Mouse (Mus musculus): Measurements from ENCODE around the gene Mcm8. TPM values are rescaled to one million over a fixed set of nuclear protein-coding genes. Genes with fewer than 3 reads are reported as not detected.

Mcm8 gene
- total RNA-seq (2017): 17.0 and 23.1 TPM in 2 replicates

- ATAC-seq (replicated peaks; ENCODE audit: low read depth, poor library complexity, severe bottlenecking): peak; percentile 99
These were observed at the start of gene Mcm8, which contains the start of gene Trmt6 for GRCm38 (mm10) chr2:132815608-132816314. Mcm8 (plus strand) TSS chr2:132816141. Trmt6 (minus strand) TSS chr2:132816055.

- no peak for ATAC-seq (replicated peaks; ENCODE audit: low read depth, poor library complexity, severe bottlenecking)
These were observed 45.1 kb upstream of the Mcm8 start for GRCm38 (mm10) chr2:132770822-132771221.

GRCm38 (mm10) chr2:132780978-132781377 lies 35.0 kb upstream of the Mcm8 start, which contains the start of gene Chgb:
Chgb (plus strand) TSS chr2:132781278.
- ATAC-seq (replicated peaks; ENCODE audit: low read depth, poor library complexity, severe bottlenecking): no peak

- ATAC-seq (replicated peaks; ENCODE audit: low read depth, poor library complexity, severe bottlenecking): peak; percentile 100
These were observed 34.4 kb upstream of the Mcm8 start for GRCm38 (mm10) chr2:132781439-132782068.

- ATAC-seq (replicated peaks; ENCODE audit: low read depth, poor library complexity, severe bottlenecking): no peak
These were observed 31.9 kb upstream of the Mcm8 start for GRCm38 (mm10) chr2:132784039-132784438.

- no peak for ATAC-seq (replicated peaks; ENCODE audit: low read depth, poor library complexity, severe bottlenecking)
These were observed 22.3 kb upstream of the Mcm8 start for GRCm38 (mm10) chr2:132793441-132794203.

GRCm38 (mm10) chr2:132794204-132794586 lies 21.7 kb upstream of the Mcm8 start:
- no peak for ATAC-seq (replicated peaks; ENCODE audit: low read depth, poor library complexity, severe bottlenecking)

- no peak for ATAC-seq (replicated peaks; ENCODE audit: low read depth, poor library complexity, severe bottlenecking)
These were observed 13.0 kb upstream of the Mcm8 start for GRCm38 (mm10) chr2:132802976-132803375.

- ATAC-seq (replicated peaks; ENCODE audit: low read depth, poor library complexity, severe bottlenecking): no peak
These were observed 25.1 kb downstream of the Mcm8 start for GRCm38 (mm10) chr2:132841071-132841470.

- peak; percentile 95 for ATAC-seq (replicated peaks; ENCODE audit: low read depth, poor library complexity, severe bottlenecking)
These were observed 30.7 kb downstream of the Mcm8 start, which contains the start of gene Crls1 for GRCm38 (mm10) chr2:132846407-132847358. Crls1 (plus strand) TSS chr2:132846666.

GRCm38 (mm10) chr2:132847581-132847980 lies 31.6 kb downstream of the Mcm8 start:
- ATAC-seq (replicated peaks; ENCODE audit: low read depth, poor library complexity, severe bottlenecking): no peak

- ATAC-seq (replicated peaks; ENCODE audit: low read depth, poor library complexity, severe bottlenecking): no peak
These were observed 32.4 kb downstream of the Mcm8 start for GRCm38 (mm10) chr2:132848361-132848760.

- no peak for ATAC-seq (replicated peaks; ENCODE audit: low read depth, poor library complexity, severe bottlenecking)
These were observed 33.2 kb downstream of the Mcm8 start for GRCm38 (mm10) chr2:132849141-132849540.

- no peak for ATAC-seq (replicated peaks; ENCODE audit: low read depth, poor library complexity, severe bottlenecking)
These were observed 37.1 kb downstream of the Mcm8 start for GRCm38 (mm10) chr2:132853051-132853450.

- ATAC-seq (replicated peaks; ENCODE audit: low read depth, poor library complexity, severe bottlenecking): no peak
These were observed 40.4 kb downstream of the Mcm8 start for GRCm38 (mm10) chr2:132856333-132856732.

- ATAC-seq (replicated peaks; ENCODE audit: low read depth, poor library complexity, severe bottlenecking): no peak
These were observed 44.5 kb downstream of the Mcm8 start for GRCm38 (mm10) chr2:132860435-132860834.

- no peak for ATAC-seq (replicated peaks; ENCODE audit: low read depth, poor library complexity, severe bottlenecking)
These were observed 45.5 kb downstream of the Mcm8 start for GRCm38 (mm10) chr2:132861456-132861855.

- no peak for ATAC-seq (replicated peaks; ENCODE audit: low read depth, poor library complexity, severe bottlenecking)
These were observed 47.4 kb downstream of the Mcm8 start for GRCm38 (mm10) chr2:132863325-132863724.

GRCm38 (mm10) chr2:132867521-132867920 lies 51.6 kb downstream of the Mcm8 start:
- ATAC-seq (replicated peaks; ENCODE audit: low read depth, poor library complexity, severe bottlenecking): no peak

GRCm38 (mm10) chr2:132869682-132870081 lies 53.7 kb downstream of the Mcm8 start:
- ATAC-seq (replicated peaks; ENCODE audit: low read depth, poor library complexity, severe bottlenecking): no peak
